Mouse (Mus musculus) intestine, embryonic 15.5 days (tissue): ENCODE measurements around the gene Postn. TPM values are rescaled to one million over a fixed set of nuclear protein-coding genes. Genes with fewer than 3 reads are reported as not detected.

Experiments
- ATAC-seq: fragments of 200-750 bp; cut with Nextera tagmentation; 2 replicates; pipeline ENCODE4 v1.8.0; 2017; ENCODE audit warnings: moderate TSS enrichment, moderate library complexity
- H3K27ac ChIP-seq: fragments of 300-500 bp; sonication (generic); 2 replicates; pipeline ENCODE4 v1.5.1; 2015; ENCODE audit warnings: mild to moderate bottlenecking, inconsistent platforms
- H3K27me3 ChIP-seq: fragments of 300-500 bp; sonication (generic); replicated peaks from 2 replicates; pipeline ENCODE4 v1.6.1; 2015; ENCODE audit warnings: inconsistent platforms
- H3K36me3 ChIP-seq: fragments of 300-500 bp; sonication (generic); 2 replicates; pipeline ENCODE4 v1.6.1; 2015; ENCODE audit warnings: inconsistent platforms
- H3K4me1 ChIP-seq: fragments of 300-500 bp; sonication (generic); replicated peaks from 2 replicates; pipeline ENCODE4 v1.6.1; 2015; ENCODE audit warnings: inconsistent platforms
- H3K4me2 ChIP-seq: fragments of 300-500 bp; sonication (generic); replicated peaks from 2 replicates; pipeline ENCODE4 v1.6.1; 2015; ENCODE audit warnings: mild to moderate bottlenecking, inconsistent platforms
- H3K4me3 ChIP-seq: fragments of 300-500 bp; sonication (generic); replicated peaks from 2 replicates; pipeline ENCODE4 v1.5.1; 2015; ENCODE audit warnings: inconsistent platforms
- H3K9ac ChIP-seq: fragments of 300-500 bp; sonication (generic); 2 replicates; pipeline ENCODE4 v1.6.1; 2015; ENCODE audit warnings: inconsistent platforms
- H3K9me3 ChIP-seq: fragments of 300-500 bp; sonication (generic); 2 replicates; pipeline ENCODE4 v1.6.1; 2016; ENCODE audit warnings: inconsistent platforms
- WGBS: fragments of 180-500 bp; shearing (Covaris S2); methylation state at CpG from one replicate; pipeline ENCODE4 v1.1.7; 2015; 5-methylcytosine and 5-hydroxymethylcytosine counted together
- polyA plus RNA-seq: library from polyadenylated mRNA; unstranded; fragments of >200 nt; fragmentation: Nextera tagmentation; extraction: Ambion mirVana; gene quantifications from 2 replicates; pipeline ENCODE4 v1.2.1, GENCODE M21; 2015

Gene Postn
- 115 and 141 TPM in 2 replicates for polyA plus RNA-seq

- H3K27ac ChIP-seq, result peak within 1 kb of the TSS; percentile 70
- 25% methylated on average over 6 of the region's 6 CpGs for WGBS
- H3K4me1 ChIP-seq, result 0 out of 2 replicates have a peak, but pooled peaks cover 11% of the 10 kb centered on the region
- no peak within 1 kb of the TSS for H3K9ac ChIP-seq
- no peaks in the 10 kb centered on the region for H3K27me3 ChIP-seq
- no peaks in the 10 kb centered on the region for H3K36me3 ChIP-seq
- no peaks in the 10 kb centered on the region for H3K9me3 ChIP-seq
- peak within 1 kb of the TSS; percentile 27 for H3K4me3 ChIP-seq
- peak within 1 kb of the TSS; percentile 50 for H3K4me2 ChIP-seq
- ATAC-seq, result peak; percentile 53
Observed at GRCm38 (mm10) chr3:54360897-54361296, at the start of gene Postn. TSS of gene Postn (plus strand) at chr3:54361109.

GRCm38 (mm10) chr3:54314055-54314454, 46.9 kb upstream of the Postn start:
- Histone ChIP-seq H3K9ac (no peak overlapping the region), H3K4me2 (no peak overlapping the region), H3K4me3 (no peak overlapping the region), H3K27me3 (no peaks in the 10 kb centered on the region), H3K36me3 (no peaks in the 10 kb centered on the region), H3K27ac (no peak overlapping the region), H3K4me1 (no peaks in the 10 kb centered on the region), H3K9me3 (no peaks in the 10 kb centered on the region)
- 76% methylated on average over 2 of the region's 2 CpGs for WGBS
- no peak for ATAC-seq

DNA sequence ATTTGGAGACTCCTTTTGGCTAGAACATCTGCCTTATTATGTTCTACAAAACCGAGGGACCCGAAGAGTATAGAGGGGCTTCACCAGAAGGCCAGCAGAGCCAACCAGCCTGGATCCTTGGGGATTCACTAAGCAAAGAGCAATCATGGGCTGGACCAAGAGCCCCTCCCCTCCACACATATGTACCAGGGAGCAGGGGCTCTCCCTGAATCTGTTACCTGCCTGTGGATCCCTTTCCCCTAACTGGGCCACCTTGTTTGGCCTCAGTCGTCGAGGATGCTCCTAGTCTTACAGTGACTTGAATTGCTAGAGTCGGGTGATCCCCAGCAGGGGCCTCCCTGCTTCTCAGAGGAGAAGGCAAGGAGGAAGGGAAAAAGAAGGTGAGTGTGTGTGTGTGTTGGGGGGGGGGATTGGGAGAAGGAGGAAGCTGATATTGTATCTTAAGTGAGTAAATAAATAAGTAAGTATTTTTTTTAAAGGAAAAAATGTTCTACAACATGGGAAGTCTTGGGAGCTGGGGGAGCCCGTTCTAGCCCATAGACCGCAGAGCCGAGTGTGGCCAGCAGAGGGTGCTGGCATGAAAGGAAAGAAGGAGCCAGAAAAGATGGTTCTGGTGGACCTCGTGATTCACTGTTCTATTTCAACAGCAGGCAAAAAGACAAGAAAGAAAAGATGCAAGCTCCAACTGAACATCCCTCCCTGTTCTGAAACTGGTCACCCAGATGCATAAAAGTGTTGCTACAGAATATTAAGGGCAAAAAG, 7.8 kb upstream of the Postn start:
- ATAC-seq, result peak; percentile 51
- Histone ChIP-seq H3K27ac (no peak overlapping the region), H3K4me2 (no peak overlapping the region), H3K9me3 (no peaks in the 10 kb centered on the region), H3K4me1 (0 out of 2 replicates have a peak, but pooled peaks cover 3% of the 10 kb centered on the region), H3K27me3 (no peaks in the 10 kb centered on the region), H3K9ac (no peak overlapping the region), H3K36me3 (no peaks in the 10 kb centered on the region), H3K4me3 (no peak overlapping the region)
- WGBS, result 25% methylated on average over 9 of the region's 9 CpGs

DNA sequence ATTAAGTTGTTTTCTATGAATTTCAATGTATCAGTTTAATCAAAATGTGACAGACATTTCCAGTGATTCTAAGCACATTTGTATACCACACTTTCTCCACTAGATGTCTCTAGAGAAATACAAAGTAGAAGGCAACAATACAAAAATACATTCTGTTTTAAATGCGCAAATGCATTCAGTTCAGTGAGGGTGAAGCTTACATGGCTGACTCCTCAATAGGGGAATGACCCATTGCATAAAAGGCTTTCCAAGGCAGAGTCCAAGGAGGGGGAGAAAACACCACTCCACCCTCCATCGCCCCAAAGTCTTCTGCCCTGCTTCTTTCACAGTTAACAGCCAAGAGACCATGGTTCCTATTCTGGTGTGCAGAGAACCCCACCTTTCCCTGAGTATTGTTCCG, 3.3 kb upstream of the Postn start:
- 0 out of 2 replicates have a peak, but pooled peaks cover 11% of the 10 kb centered on the region for H3K4me1 ChIP-seq
- H3K9ac ChIP-seq, result no peak overlapping the region
- no peak overlapping the region for H3K27ac ChIP-seq
- H3K36me3 ChIP-seq, result no peaks in the 10 kb centered on the region
- H3K4me3 ChIP-seq, result no peak overlapping the region
- ATAC-seq, result no peak
- no peak overlapping the region for H3K4me2 ChIP-seq
- no peaks in the 10 kb centered on the region for H3K27me3 ChIP-seq
- no peaks in the 10 kb centered on the region for H3K9me3 ChIP-seq
- 64% methylated on average over 3 of the region's 3 CpGs for WGBS

GRCm38 (mm10) chr3:54358463-54359189, 2.3 kb upstream of the Postn start:
- Histone ChIP-seq H3K27ac (peak overlapping the region; percentile 62), H3K4me3 (no peak overlapping the region)
- 10% methylated on average over 15 of the region's 15 CpGs for WGBS

GRCm38 (mm10) chr3:54361656-54362055, 747 bp downstream of the Postn start:
- Histone ChIP-seq H3K9me3 (no peaks in the 10 kb centered on the region), H3K36me3 (no peaks in the 10 kb centered on the region), H3K27me3 (no peaks in the 10 kb centered on the region), H3K9ac (no peak overlapping the region), H3K4me1 (0 out of 2 replicates have a peak, but pooled peaks cover 11% of the 10 kb centered on the region), H3K27ac (no peak overlapping the region), H3K4me2 (peak overlapping the region; percentile 31; the same call in 1 of the 2 replicates), H3K4me3 (no peak overlapping the region)
- no peak for ATAC-seq

More at GRCm38 (mm10) chr3:54358463-54359189, 2.3 kb upstream of the Postn start:
- peak; percentile 96 for ATAC-seq
- Histone ChIP-seq H3K9ac (peak overlapping the region; percentile 26; the same call in 1 of the 2 replicates), H3K9me3 (no peaks in the 10 kb centered on the region), H3K4me2 (peak overlapping the region; percentile 51), H3K36me3 (no peaks in the 10 kb centered on the region), H3K27me3 (no peaks in the 10 kb centered on the region), H3K4me1 (0 out of 2 replicates have a peak, but pooled peaks cover 11% of the 10 kb centered on the region)

DNA sequence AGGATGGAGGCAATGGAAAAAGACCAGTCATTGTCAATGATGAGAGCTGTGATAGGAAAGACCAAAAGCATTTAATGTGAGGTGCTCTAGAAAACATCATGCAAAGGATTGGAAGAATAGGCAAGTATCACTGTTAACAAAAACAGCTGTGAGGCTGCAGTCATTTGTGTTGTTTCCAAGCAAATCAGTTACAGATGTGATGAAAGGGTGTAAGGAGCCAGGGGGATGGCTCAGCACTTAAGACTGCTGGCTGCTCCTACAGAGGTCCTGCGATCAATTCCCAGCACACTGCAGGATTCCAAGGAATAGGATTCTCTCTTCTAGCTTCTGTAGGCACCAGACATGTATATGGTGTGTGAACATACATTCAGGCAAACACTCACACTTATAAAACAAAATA, 10.1 kb downstream of the Postn start:
- Histone ChIP-seq H3K9ac (no peak overlapping the region), H3K9me3 (no peaks in the 10 kb centered on the region), H3K4me2 (no peak overlapping the region), H3K36me3 (no peaks in the 10 kb centered on the region; the same call in 1 of the 2 replicates), H3K4me3 (no peak overlapping the region), H3K27me3 (no peaks in the 10 kb centered on the region), H3K4me1 (no peaks in the 10 kb centered on the region), H3K27ac (no peak overlapping the region)
- 94% methylated on average over 1 of the region's 1 CpGs for WGBS
- no peak for ATAC-seq

DNA sequence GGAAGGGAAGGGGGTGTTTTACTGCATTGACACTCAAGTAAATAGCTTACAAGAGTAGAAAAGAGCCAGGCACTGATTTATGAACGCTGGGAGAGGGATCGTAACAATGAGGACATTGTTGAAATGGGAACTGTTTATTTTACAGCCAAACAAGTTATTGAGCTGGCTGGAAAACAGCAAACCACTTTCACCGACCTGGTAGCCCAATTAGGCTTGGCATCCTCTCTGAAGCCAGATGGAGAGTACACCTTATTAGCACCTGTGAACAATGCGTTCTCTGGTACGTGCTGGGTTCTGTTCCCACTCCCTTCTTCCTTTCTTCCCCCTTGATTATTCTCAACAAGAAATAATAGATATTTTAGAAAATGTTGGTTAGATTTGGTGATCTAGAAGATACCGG, 11.7 kb downstream of the Postn start:
- 69% methylated on average over 6 of the region's 6 CpGs for WGBS
- Histone ChIP-seq H3K27ac (no peak overlapping the region), H3K9me3 (no peaks in the 10 kb centered on the region), H3K27me3 (no peaks in the 10 kb centered on the region), H3K9ac (no peak overlapping the region), H3K4me3 (no peak overlapping the region), H3K36me3 (no peaks in the 10 kb centered on the region; the same call in 1 of the 2 replicates), H3K4me2 (no peak overlapping the region), H3K4me1 (no peaks in the 10 kb centered on the region)
- ATAC-seq, result no peak

DNA sequence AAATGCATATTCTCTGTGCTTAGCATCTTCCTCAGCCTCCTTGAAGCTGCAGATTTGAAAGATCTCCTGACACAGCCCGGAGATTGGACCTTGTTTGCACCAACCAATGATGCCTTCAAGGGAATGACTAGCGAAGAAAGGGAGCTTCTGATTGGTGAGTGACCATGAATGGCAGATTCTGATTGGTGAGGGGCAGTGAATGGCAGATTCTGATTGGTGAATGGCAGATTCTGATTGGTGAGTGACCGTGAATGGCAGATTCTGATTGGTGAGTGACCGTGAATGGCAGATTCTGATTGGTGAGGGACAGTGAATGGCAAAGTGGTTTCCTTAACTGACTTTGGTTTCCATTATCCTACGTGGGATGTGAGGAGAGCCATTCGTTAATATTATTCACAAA, 15.1 kb downstream of the Postn start:
- 96% methylated on average over 6 of the region's 6 CpGs for WGBS
- ATAC-seq, result no peak
- Histone ChIP-seq H3K9me3 (no peaks in the 10 kb centered on the region), H3K27ac (no peak overlapping the region), H3K9ac (no peak overlapping the region), H3K4me3 (no peak overlapping the region), H3K36me3 (no peaks in the 10 kb centered on the region; the same call in 1 of the 2 replicates), H3K27me3 (no peaks in the 10 kb centered on the region), H3K4me2 (no peak overlapping the region), H3K4me1 (no peaks in the 10 kb centered on the region)

GRCm38 (mm10) chr3:54377647-54378046, 16.7 kb downstream of the Postn start:
- Histone ChIP-seq H3K27ac (no peak overlapping the region), H3K4me1 (no peaks in the 10 kb centered on the region), H3K9me3 (no peaks in the 10 kb centered on the region), H3K27me3 (no peaks in the 10 kb centered on the region), H3K4me3 (no peak overlapping the region), H3K9ac (no peak overlapping the region), H3K4me2 (no peak overlapping the region), H3K36me3 (no peaks in the 10 kb centered on the region; the same call in 1 of the 2 replicates)
- no peak for ATAC-seq
- WGBS, result 42% methylated on average over 2 of the region's 2 CpGs

GRCm38 (mm10) chr3:54378135-54378534, 17.2 kb downstream of the Postn start:
- Histone ChIP-seq H3K4me3 (no peak overlapping the region), H3K9me3 (no peaks in the 10 kb centered on the region), H3K9ac (no peak overlapping the region), H3K4me1 (no peaks in the 10 kb centered on the region), H3K27me3 (no peaks in the 10 kb centered on the region), H3K36me3 (no peaks in the 10 kb centered on the region; the same call in 1 of the 2 replicates), H3K27ac (no peak overlapping the region), H3K4me2 (no peak overlapping the region)
- WGBS, result 53% methylated on average over 1 of the region's 1 CpGs
- no peak for ATAC-seq

GRCm38 (mm10) chr3:54379981-54380380, 19.1 kb downstream of the Postn start:
- Histone ChIP-seq H3K4me1 (no peaks in the 10 kb centered on the region), H3K9ac (no peak overlapping the region), H3K27ac (no peak overlapping the region), H3K36me3 (no peaks in the 10 kb centered on the region), H3K27me3 (no peaks in the 10 kb centered on the region), H3K9me3 (no peaks in the 10 kb centered on the region), H3K4me3 (no peak overlapping the region), H3K4me2 (no peak overlapping the region)
- 64% methylated on average over 4 of the region's 4 CpGs for WGBS
- no peak for ATAC-seq
